Mouse (Mus musculus) megakaryocyte, embryonic 14.5 days (primary cell): ENCODE measurements around the gene Ostc.

Experiments used
- FLI1 ChIP-seq: IDR thresholded peaks from 2 replicates; pipeline ENCODE4 v1.6.1; 2012; ENCODE audit warnings: low read length, inconsistent platforms, mixed read lengths
- GATA1 ChIP-seq: IDR thresholded peaks from 3 replicates; pipeline ENCODE4 v1.6.1; 2012; ENCODE audit warnings: mixed read lengths, low read length, inconsistent platforms, borderline replicate concordance

DNA sequence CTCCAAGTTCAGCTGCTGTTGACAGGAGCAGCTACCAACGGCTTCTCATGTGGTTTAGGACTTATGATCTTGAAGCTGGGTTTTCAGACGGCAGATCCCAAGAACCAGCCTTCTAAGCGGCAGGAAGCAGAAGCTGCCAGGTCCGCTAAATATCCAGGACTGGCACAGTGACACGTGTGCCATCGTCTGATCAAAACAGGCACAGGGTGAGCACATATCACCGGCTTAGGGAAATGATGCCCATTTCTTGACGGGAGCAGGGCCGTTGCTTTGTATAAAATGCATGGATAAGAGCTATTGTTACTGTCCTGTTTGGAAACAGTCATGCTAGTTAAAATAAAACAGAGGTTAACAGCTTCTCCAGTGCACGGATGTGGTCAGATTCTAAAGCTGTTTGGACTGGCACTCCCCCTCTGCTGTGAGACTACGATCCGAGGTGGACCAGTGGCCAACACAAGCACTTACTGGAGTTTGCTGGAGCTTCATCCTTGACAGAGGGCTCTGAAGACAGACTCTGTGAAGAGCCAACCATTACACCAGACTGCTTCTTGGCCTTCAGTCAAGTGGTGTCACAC is 17.6 kb downstream of the Ostc start:
- TF ChIP-seq GATA1 (no peak), FLI1 (no peak)
